Mouse (Mus musculus) midbrain, postnatal 0 days (tissue): Measurements from ENCODE around the gene Tbc1d32. TPM values are rescaled to one million over a fixed set of nuclear protein-coding genes. Genes with fewer than 3 reads are reported as not detected.

Source experiments
- ATAC-seq: fragments of 200-750 bp; cut with Nextera tagmentation; 2 replicates; pipeline ENCODE4 v1.8.0; 2017; ENCODE audit warnings: moderate number of reproducible peaks, mild to moderate bottlenecking, moderate TSS enrichment, moderate library complexity; ENCODE audit not compliant: low FRiP score
- DNase-seq: peaks from one replicate; pipeline ENCODE4 v3.0.0-alpha.2; 2015; ENCODE audit warnings: low spot score
- H3K27ac ChIP-seq: fragments of 300-500 bp; sonication (generic); 2 replicates; pipeline ENCODE4 v1.5.1; 2014; ENCODE audit warnings: low read depth, mild to moderate bottlenecking, low read length, mixed read lengths
- H3K27me3 ChIP-seq: fragments of 300-500 bp; sonication (generic); 2 replicates; pipeline ENCODE4 v1.6.1; 2014; ENCODE audit warnings: low read length, control low read depth, mixed read lengths; ENCODE audit not compliant: insufficient read depth
- H3K36me3 ChIP-seq: fragments of 300-500 bp; sonication (generic); 2 replicates; pipeline ENCODE4 v1.6.1; 2014; ENCODE audit warnings: low read length, control low read depth, mixed read lengths; ENCODE audit not compliant: insufficient read depth
- H3K4me1 ChIP-seq: fragments of 300-500 bp; sonication (generic); 2 replicates; pipeline ENCODE4 v1.6.1; 2014; ENCODE audit warnings: mild to moderate bottlenecking, control low read depth, antibody characterized with exemption, low read length, mixed read lengths; ENCODE audit not compliant: insufficient read depth
- H3K4me2 ChIP-seq: fragments of 300-500 bp; sonication (generic); 2 replicates; pipeline ENCODE4 v1.6.1; 2014; ENCODE audit warnings: low read depth, mild to moderate bottlenecking, low read length, mixed read lengths; ENCODE audit not compliant: poor library complexity, severe bottlenecking
- H3K4me3 ChIP-seq: fragments of 300-500 bp; sonication (generic); 2 replicates; pipeline ENCODE4 v1.5.1; 2014; ENCODE audit warnings: low read depth, mild to moderate bottlenecking, low read length, moderate library complexity
- H3K9ac ChIP-seq: fragments of 300-500 bp; sonication (generic); replicated peaks from 2 replicates; pipeline ENCODE4 v1.6.1; 2014; ENCODE audit warnings: mild to moderate bottlenecking, low read length, moderate library complexity, mixed read lengths; ENCODE audit not compliant: poor library complexity, severe bottlenecking
- H3K9me3 ChIP-seq: fragments of 300-500 bp; sonication (generic); 2 replicates; pipeline ENCODE4 v1.6.1; 2016; ENCODE audit warnings: low read length, control low read depth
- CTCF ChIP-seq: IDR thresholded peaks from 2 replicates; pipeline ENCODE4 v1.5.1; 2016; ENCODE audit warnings: antibody characterized with exemption, mild to moderate bottlenecking
- WGBS: fragments of 180-500 bp; shearing (Covaris S2); extraction: QIAGEN DNeasy Blood & Tissue Kit; methylation state at CpG from one replicate; pipeline ENCODE4 v1.1.7; 2014; 5-methylcytosine and 5-hydroxymethylcytosine counted together
- polyA plus RNA-seq: library from polyadenylated mRNA; unstranded; fragments of >200 nt; fragmentation: Nextera tagmentation; extraction: Ambion mirVana; gene quantifications from 2 replicates; pipeline ENCODE4 v1.2.1, GENCODE M21; 2015
- total RNA-seq: library from RNA; depleted of rRNA; stranded (reverse); fragments of >200 nt; gene quantifications from 2 replicates; pipeline ENCODE4 v1.2.3, GENCODE M21; 2014

The Tbc1d32 gene
- total and polyA plus RNA-seq, 2 experiments from 2014 or later, result 2.1 to 5.5 TPM

- no peaks in the 10 kb centered on the region for H3K9me3 ChIP-seq
- 82% methylated on average over 3 of the region's 3 CpGs for WGBS
- no peak overlapping the region for H3K9ac ChIP-seq
- H3K36me3 ChIP-seq, result no peaks in the 10 kb centered on the region
- no peak for TF ChIP-seq CTCF
- DNase-seq (peak; percentile 3), ATAC-seq (no peak)
- no peaks in the 10 kb centered on the region for H3K4me1 ChIP-seq
- H3K27me3 ChIP-seq, result no peaks in the 10 kb centered on the region
- H3K4me3 ChIP-seq, result no peak overlapping the region
- H3K4me2 ChIP-seq, result no peak overlapping the region
- H3K27ac ChIP-seq, result no peak overlapping the region
Measured at GRCm38 (mm10) chr10:56164411-56164810, 64.1 kb downstream of the Tbc1d32 start.

- no peak for TF ChIP-seq CTCF
- Histone ChIP-seq H3K4me2 (no peak overlapping the region), H3K9ac (no peak overlapping the region), H3K27ac (no peak overlapping the region), H3K4me3 (no peak overlapping the region), H3K27me3 (no peaks in the 10 kb centered on the region), H3K36me3 (no peaks in the 10 kb centered on the region), H3K4me1 (no peaks in the 10 kb centered on the region), H3K9me3 (no peaks in the 10 kb centered on the region)
- ATAC-seq (no peak), DNase-seq (no peak)
- 27% methylated on average over 2 of the region's 2 CpGs for WGBS
Measured at GRCm38 (mm10) chr10:56158748-56159147, 69.7 kb downstream of the Tbc1d32 start.

DNA sequence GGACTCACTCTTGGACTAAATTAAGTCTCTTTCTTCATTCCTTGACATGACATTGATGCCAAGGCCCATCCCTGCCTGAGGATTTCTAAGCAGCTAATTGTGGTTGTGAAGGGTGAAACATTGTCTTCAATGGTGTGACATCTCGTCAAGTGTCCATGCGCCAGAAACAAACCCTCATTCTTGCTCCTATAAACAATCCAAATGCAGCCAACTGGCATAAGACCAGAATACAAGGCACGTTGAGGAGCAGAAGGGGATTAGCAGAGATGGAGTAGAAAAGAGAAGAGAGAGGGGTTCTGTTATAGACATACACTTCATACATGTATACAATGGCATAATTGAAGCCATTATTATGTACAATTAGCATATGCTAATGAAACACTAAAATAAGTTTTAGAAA is 70.3 kb downstream of the Tbc1d32 start:
- no peaks in the 10 kb centered on the region for H3K9me3 ChIP-seq
- no peak overlapping the region for H3K4me3 ChIP-seq
- no peaks in the 10 kb centered on the region for H3K27me3 ChIP-seq
- H3K36me3 ChIP-seq, result no peaks in the 10 kb centered on the region
- no peak for TF ChIP-seq CTCF
- no peak overlapping the region for H3K9ac ChIP-seq
- WGBS, result 32% methylated on average over 3 of the region's 3 CpGs
- DNase-seq (peak; percentile 64), ATAC-seq (no peak)
- no peak overlapping the region for H3K4me2 ChIP-seq
- H3K4me1 ChIP-seq, result no peaks in the 10 kb centered on the region
- no peak overlapping the region for H3K27ac ChIP-seq

- H3K4me1 ChIP-seq, result no peaks in the 10 kb centered on the region
- ATAC-seq, result no peak
Measured at GRCm38 (mm10) chr10:56156956-56157355, 71.5 kb downstream of the Tbc1d32 start.

GRCm38 (mm10) chr10:56148920-56149319 is 79.6 kb downstream of the Tbc1d32 start:
- Histone ChIP-seq H3K4me3 (no peak overlapping the region), H3K9ac (no peak overlapping the region), H3K4me2 (no peak overlapping the region), H3K9me3 (no peaks in the 10 kb centered on the region), H3K27ac (no peak overlapping the region), H3K27me3 (no peaks in the 10 kb centered on the region), H3K4me1 (no peaks in the 10 kb centered on the region), H3K36me3 (no peaks in the 10 kb centered on the region)
- no peak for ATAC-seq
- DNase-seq, result no peak
- TF ChIP-seq CTCF, result no peak
- 91% methylated on average over 3 of the region's 3 CpGs for WGBS

More at GRCm38 (mm10) chr10:56156956-56157355, 71.5 kb downstream of the Tbc1d32 start:
- no peaks in the 10 kb centered on the region for H3K36me3 ChIP-seq
- TF ChIP-seq CTCF, result no peak
- H3K27ac ChIP-seq, result no peak overlapping the region
- H3K4me3 ChIP-seq, result no peak overlapping the region
- WGBS, result 95% methylated on average over 3 of the region's 3 CpGs
- no peaks in the 10 kb centered on the region for H3K27me3 ChIP-seq
- H3K9ac ChIP-seq, result no peak overlapping the region
- no peak overlapping the region for H3K4me2 ChIP-seq
- no peaks in the 10 kb centered on the region for H3K9me3 ChIP-seq
- DNase-seq, result no peak

DNA sequence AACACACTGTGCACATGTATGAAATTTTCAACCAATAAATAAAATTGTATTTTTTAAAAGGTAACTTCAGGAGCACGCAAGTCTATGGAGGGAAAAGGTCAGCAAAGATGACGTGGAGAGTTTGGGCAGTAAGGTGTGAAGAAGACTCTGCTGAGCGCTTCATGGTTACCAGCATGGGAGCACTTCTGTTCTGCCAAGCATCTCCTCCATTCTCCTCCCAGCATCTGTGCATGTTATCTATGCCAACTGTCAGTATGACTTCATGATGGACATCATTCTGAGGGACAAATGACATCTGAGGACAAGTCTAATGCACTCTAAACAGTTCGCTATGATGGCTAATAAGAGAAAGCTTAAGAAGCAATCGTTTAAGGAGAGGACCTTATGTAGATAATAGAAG is 91.3 kb downstream of the Tbc1d32 start:
- 95% methylated on average over 5 of the region's 5 CpGs for WGBS

More for the DNA sequence above, 91.3 kb downstream of the Tbc1d32 start:
- Histone ChIP-seq H3K9me3 (no peaks in the 10 kb centered on the region), H3K27me3 (no peaks in the 10 kb centered on the region), H3K4me3 (no peak overlapping the region), H3K9ac (no peak overlapping the region), H3K4me2 (no peak overlapping the region), H3K4me1 (no peaks in the 10 kb centered on the region), H3K27ac (no peak overlapping the region), H3K36me3 (no peaks in the 10 kb centered on the region)
- DNase-seq (peak; percentile 12), ATAC-seq (no peak)
- TF ChIP-seq CTCF, result no peak
